Mouse (Mus musculus) megakaryocyte, embryonic 14.5 days (primary cell): ENCODE measurements at regions not wholly inside any gene's neighbourhood (a gene's known extent, or its start where the extent isn't known, plus 50 kb on each side); places are given as distances from the start of the nearest gene placed in this dataset.

Source experiments
- FLI1 ChIP-seq: IDR thresholded peaks from 2 replicates; pipeline ENCODE4 v1.6.1; 2012; ENCODE audit warnings: low read length, inconsistent platforms, mixed read lengths
- GATA1 ChIP-seq: IDR thresholded peaks from 3 replicates; pipeline ENCODE4 v1.6.1; 2012; ENCODE audit warnings: mixed read lengths, low read length, inconsistent platforms, borderline replicate concordance

DNA sequence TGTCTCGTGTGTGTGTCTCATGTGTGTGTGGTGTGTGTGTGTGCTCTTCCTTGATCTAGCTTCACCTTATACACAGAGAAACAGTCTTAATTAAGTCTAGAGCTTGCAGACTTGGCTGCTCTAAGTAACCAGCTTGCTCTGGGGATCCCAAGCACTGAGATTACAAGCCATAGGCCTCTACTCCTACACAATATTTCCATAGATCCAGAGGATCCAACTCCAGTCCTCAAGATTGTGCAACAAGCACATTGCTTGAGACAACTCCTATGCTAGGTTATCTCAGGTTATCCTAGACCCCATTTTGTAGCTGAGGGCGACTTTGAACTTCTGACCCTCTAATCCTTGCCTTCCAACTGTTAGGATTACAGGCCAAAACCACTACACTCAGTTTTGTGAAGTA is 67.1 kb downstream of the Arrdc3 start:
- TF ChIP-seq FLI1 (no peak), GATA1 (no peak)
